Mouse (Mus musculus): ENCODE measurements around the gene Pax3. TPM values are rescaled to one million over a fixed set of nuclear protein-coding genes. Genes with fewer than 3 reads are reported as not detected.
A peak's percentile ranks its signal among the peaks of the same experiment; 100 is the strongest.

Gene Pax3
- total RNA-seq, 2 experiments from 2014 or later: not detected

DNA sequence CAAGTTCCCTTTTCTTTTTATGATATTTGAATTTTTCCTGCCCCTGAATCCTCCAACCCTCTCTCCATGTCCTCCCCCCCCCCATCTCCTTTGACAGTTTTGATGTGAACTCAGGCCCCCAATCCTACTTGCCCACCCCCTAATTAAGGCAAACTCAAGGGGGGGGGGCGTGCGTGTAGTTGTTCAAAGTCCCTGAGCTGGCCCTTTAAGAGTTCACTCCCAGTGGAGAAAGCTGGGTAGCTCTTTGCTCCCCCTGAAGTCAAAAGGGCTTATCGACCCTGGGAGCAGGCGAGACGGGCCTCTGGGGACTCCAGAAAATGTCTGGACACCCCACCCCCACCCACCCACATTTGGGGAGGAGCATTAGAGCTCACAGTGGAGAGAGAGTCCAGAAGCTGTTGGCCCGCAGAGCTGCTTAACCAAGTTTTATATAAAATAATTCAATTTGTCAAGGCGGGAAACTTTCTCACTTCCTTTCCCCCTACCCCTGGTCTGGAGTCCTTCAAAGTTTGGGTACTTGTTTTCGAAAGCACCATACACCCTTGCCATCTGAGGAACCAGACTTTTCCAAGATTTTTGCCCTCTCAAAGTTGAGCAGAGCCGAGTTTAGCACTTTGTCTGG, 1.5 kb upstream of the Pax3 start:
- DNase-seq: no peak

GRCm38 (mm10) chr1:78197351-78198234, 659 bp upstream of the Pax3 start:
- no peak for DNase-seq

DNA sequence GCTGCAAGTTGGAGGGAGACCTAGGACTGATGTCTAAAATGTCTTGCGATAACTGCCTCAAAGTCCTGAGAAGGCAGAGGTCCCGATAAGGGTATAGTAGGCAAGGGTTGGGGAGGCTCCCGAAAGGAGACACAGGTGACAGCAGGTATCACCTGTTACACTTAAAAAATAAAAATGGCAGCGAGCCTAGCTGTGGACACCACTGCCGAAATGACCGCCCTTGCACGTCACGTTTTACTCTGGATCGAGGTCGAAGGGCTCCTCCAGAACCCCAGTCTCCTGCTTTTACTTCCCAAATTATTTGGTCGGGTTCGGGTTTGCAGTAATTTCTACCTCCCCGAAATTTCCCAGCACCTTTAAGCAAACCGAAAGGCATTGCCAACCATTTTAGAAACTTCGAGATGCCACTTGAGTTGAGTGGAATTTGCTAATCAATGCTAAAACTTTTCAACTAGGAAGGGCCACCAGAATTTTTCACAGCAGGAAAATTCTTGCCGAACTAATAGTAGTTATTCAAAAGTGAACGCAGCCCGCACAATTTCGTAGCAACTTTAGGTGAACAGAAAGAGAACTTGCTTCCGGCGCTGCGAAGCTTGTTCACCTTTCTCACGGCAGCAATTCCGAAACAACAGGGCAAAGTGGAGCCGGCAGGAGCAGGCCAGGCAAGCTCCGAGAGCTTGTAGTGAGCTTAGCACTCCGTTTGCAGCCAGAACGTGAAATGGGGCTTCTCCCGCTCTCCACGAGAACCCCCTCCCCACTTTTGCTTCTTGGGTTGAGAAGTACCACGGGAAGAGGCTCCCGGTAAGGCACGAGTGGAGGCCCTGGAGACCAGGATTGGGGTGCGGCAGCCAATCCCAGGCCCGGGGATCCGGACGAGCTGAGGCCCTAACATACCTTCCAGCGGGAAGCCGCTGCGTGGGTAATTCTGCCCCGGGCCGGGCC, 892 bp downstream of the Pax3 start:
- peak in 1 of 2 experiments; percentile 43 for DNase-seq

DNA sequence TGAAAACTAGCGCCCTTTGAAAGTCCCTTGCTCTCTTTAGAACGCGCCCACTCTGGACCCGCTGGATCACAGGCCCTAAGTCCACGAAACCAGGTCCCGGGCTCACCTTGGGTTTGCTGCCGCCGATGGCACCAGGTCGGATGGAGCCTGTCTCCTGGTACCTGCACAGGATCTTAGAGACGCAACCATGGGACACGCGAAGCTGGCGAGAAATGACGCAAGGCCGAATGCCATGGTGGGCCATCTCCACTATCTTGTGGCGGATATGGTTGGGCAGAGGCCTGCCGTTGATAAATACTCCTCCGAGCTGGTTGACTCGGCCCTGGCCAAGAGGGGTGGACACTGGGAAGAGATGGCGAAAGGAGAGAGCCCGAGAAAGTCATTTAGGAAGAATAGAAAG, 1.8 kb downstream of the Pax3 start:
- DNase-seq: peak in 1 of 2 experiments; percentile 31

- DNase-seq: no peak
Observed at GRCm38 (mm10) chr1:78194381-78195047, 2.4 kb downstream of the Pax3 start.

DNA sequence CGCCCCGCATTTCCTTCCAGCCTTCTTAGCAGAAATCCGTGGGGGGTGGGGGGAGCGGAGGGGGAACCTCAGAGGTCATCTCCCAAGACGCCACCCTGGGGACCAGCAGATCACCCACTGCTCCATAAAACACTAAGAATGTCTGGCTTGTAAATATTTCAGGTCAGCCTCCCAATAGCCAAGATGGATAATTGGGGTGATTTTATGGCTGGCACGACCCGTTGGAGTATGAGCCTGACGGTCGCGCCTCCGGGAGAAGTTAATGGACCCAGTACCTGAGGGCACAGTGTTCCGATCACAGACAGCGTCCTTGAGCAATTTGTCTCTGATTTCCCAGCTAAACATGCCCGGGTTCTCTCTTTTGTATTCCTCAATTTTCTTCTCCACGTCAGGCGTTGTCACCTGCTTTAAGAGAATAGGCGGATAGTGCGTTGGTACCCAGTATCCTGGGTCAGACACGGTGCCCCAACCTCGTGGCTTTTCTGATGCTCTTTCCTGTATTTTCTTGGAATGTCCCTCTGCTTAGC, 3.4 kb downstream of the Pax3 start:
- DNase-seq: peak in 1 of 2 experiments; percentile 32

- DNase-seq: peak in 1 of 2 experiments; percentile 21
Observed at GRCm38 (mm10) chr1:78192746-78193464, 4.0 kb downstream of the Pax3 start.

DNA sequence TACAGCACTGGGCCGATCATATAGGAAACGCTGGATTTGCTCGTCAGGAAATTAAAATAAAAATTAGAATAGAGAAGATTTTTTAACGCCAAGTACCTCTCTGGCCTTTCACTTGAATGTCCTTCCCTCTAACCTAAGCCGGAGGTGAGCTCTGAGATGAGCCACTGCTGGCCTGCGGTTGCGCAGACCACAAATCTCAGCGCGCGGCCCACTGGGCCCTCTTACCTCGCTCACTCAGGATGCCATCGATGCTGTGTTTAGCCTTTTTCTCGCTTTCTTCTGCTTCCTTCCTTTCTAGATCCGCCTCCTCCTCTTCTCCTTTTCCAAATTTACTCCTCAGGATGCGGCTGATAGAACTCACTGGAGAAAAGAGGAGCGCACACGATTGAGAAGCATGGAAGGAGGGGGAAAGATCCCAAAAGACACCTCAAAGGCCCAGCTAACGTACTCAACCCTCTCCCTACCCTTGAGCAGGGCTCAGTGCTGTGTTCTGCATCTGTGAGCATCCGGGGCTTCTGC, 4.7 kb downstream of the Pax3 start:
- DNase-seq: no peak

DNA sequence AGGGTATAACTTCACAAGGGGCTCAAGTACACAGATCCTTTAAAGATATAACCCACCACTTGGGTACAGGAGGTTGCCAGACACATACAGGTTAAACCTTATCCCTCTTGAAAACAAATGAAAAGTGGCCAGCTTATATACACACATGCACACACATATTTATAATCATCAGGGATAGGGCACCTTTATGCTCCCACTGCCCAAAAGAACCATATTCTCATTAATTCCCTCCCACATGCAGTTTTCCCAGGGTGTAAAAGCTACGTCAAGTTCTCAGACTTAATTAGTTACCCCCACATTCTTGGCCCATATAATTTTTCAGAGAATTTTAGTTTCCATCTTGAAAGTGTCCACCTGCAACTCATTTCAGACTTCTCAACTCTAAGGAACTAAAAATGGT, 5.2 kb downstream of the Pax3 start:
- no peak for DNase-seq

DNA sequence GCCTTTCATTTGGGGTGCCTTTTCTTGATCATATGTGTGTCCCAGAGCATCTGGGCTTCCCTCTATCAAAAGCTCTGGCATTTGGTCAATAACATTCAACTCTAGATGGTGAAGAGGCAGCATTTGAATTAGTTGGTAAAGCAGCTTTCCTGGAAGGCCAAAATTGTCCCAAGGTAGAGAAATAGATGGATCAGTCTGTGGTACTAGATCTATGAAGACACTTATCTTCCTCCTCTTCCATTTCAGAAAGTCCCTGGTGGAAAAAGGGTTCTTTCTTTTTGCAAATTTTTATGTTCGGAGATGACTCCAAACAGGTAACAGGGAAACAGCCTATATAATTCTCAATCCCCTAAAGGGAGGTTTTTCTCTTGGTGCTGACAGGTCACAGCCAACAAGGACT, 5.6 kb downstream of the Pax3 start:
- DNase-seq: no peak

DNA sequence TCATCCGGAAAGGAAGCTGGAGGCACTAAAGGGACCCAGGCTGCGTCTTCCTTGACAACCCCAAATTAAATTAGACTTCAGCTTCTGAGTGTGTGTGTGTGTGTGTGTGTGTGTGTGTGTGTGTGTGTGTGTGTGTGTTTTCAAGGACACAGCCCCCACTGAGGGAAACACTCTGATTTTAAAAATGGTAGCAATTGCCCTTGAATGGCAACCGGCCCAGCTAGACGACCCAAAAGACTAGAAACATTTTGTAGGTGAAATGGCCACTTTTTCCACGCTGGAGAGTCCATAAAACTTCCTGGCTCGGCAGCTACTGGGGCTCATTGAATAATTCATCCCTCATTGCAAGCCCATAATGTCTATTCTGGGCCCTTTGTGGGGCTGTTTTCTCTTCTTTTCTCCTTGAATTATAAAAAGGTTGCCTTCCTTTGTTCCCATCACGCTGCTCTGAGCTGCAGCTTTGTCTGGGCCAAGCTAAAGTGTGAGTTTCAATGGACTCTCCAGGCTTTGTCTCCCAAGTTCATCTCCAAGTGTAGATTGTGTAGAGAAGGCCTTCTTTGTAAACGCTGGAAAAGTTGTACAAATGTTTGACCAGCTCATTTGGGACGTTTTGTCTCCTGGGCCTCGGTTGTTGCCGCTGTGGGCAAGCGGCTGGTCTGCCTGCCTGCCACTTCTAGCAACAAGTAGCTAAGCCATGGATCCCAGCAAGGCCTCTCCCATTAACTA, 6.4 kb downstream of the Pax3 start:
- DNase-seq: no peak

DNA sequence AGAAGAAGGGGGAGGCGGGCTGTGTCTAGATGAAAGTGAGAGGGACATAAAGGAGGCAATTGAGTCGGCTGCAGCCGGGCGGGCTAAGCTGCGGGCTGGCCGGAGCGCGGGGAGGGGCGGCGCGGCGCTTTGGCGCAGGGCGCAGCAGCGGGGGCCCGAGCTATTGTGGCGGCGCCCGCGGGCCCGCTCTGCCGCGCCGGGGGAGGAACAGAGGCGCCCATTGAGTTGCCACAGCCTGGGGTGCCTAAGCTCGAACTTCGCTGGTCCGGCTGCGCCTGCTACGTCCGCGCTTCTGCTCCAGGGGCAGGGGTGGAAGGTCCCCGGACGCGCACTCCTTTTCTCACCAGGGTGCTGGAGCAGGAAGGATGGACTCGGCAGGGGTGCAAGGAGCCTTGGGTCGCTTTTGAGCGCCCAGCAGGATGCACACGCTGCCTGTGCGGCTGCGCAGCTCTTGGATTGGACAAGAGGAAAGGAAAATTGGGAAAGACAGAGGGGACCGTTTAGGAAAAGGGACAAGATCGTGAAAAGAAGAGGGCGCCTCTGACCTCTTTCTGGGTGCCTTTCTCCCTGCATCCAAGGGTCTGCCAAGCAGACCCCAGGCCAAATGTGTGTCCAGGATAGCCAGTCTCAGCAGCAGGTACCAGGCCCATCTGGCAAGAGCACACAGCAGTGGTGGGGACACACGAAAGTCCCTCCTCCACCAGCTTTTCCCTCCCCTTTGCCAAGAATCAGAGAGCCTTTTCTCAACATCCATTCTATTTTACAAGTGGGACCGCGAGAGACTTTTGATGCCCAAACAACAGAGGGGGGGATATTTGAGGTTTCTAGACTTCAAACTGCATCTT, 7.2 kb downstream of the Pax3 start:
- no peak for DNase-seq

DNA sequence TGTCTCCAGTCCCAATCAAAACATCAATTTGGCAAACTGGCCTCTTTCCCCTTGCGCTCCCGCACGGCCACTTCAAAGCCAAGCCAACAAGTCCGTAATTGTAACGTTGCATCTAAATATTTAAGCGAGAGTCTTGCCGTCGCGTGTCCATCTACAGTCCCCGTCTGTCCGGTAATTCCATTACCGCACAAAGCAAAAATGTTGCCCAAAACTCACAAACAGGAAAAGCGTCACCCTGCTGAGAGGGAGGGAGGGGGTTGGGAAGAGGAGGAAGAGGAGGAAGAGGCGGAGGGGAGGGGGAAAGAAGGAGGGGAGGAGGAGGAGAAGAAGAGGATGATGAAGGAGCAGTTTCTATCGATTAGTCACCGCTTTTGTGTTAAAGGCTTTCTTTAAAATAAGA, 7.9 kb downstream of the Pax3 start:
- no peak for DNase-seq

DNA sequence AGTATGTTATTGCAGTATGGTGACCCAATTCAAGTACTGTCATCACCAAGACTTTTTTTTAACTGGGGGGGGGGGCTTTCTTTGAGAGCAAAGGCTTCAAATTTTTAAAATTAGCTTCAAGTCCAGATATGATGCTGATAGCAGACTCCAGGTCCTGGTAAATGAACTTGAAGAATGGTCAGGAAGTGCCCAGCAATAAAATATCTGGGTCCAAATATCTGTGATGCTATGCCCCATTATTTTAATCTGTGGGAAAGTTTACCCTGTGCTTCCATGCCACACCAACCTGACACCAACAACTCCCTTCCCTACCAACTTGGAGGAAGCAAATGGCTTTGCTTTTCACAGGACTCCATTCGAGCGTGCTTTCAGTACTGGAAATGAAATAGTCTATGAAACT, 8.6 kb downstream of the Pax3 start:
- no peak for DNase-seq

DNA sequence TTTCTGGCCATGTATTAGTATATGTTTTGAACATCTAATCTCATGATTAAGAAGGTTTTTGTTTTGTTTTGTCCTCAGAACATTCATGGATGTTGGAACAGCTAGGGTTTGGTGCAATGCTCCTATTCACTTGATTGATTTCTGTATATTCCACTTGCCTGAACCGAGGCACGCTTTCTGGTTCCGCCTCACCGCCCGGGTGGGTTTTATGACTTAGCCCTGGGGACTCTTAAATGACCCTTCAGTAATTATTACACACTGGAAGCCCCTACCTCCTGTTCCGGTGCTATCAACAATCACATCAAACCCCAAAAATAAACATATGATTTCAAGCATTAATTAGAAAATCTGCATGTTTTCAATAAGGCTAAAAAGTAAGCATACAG, 9.2 kb downstream of the Pax3 start:
- DNase-seq: no peak

GRCm38 (mm10) chr1:78187122-78187787, 9.7 kb downstream of the Pax3 start:
- DNase-seq: no peak

DNA sequence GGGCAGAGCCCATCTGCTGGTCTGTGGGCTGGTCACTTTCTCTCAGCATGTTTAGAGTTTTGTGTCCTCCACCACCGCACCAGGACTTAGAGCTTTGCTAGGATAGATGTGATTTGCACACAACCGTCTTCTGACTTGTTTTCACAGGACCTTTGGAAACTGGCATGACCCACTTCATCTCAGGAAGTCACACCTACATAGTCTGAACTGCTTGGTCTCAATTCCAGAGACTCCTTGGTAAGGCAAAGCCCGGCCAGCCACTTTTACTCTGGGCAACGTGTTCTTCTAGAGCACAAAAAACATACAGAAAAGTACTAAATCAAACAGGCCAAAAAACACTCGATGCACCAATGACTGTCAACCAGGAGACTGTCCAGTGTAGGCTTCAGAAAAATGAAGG, 14.0 kb downstream of the Pax3 start:
- no peak for DNase-seq

GRCm38 (mm10) chr1:78181882-78182281, 15.1 kb downstream of the Pax3 start:
- no peak for DNase-seq

- no peak for DNase-seq
Observed at GRCm38 (mm10) chr1:78172334-78172733, 24.6 kb downstream of the Pax3 start.
